Mouse (Mus musculus) ovary, adult 18-20 months (tissue): ENCODE results near the gene Mgst3.

Experiments used
- DNase-seq: peaks from one replicate; pipeline ENCODE4 v3.0.0; 2022; ENCODE audit warnings: low spot score, mixed read lengths

The Mgst3 gene

GRCm38 (mm10) chr1:167393683-167394492, at the start of gene Mgst3:
Mgst3 (minus strand) TSS chr1:167393841.
- DNase-seq = peak; percentile 88

- no peak for DNase-seq
These were observed 44.7 kb upstream of the Mgst3 start for GRCm38 (mm10) chr1:167438231-167438885.

GRCm38 (mm10) chr1:167437091-167437490, 43.5 kb upstream of the Mgst3 start:
- no peak for DNase-seq

- DNase-seq = no peak
These were observed 42.7 kb upstream of the Mgst3 start for GRCm38 (mm10) chr1:167436186-167436975.

GRCm38 (mm10) chr1:167434931-167435330, 41.3 kb upstream of the Mgst3 start:
- DNase-seq = no peak

- no peak for DNase-seq
These were observed 37.5 kb upstream of the Mgst3 start for GRCm38 (mm10) chr1:167430976-167431676.

GRCm38 (mm10) chr1:167426681-167427080, 33.0 kb upstream of the Mgst3 start:
- DNase-seq = no peak

- DNase-seq = no peak
These were observed 31.9 kb upstream of the Mgst3 start for GRCm38 (mm10) chr1:167425572-167425971.

- DNase-seq = no peak
These were observed 29.0 kb upstream of the Mgst3 start for GRCm38 (mm10) chr1:167422501-167423240.

- DNase-seq = peak; percentile 7
These were observed 21.2 kb upstream of the Mgst3 start for GRCm38 (mm10) chr1:167414846-167415245.

- no peak for DNase-seq
These were observed 18.5 kb upstream of the Mgst3 start for GRCm38 (mm10) chr1:167411991-167412715.

GRCm38 (mm10) chr1:167409601-167410000, 16.0 kb upstream of the Mgst3 start:
- DNase-seq = no peak

GRCm38 (mm10) chr1:167405237-167405636, 11.6 kb upstream of the Mgst3 start:
- no peak for DNase-seq

- DNase-seq = no peak
These were observed 360 bp downstream of the Mgst3 start for GRCm38 (mm10) chr1:167393281-167393680.

- DNase-seq = no peak
These were observed 954 bp downstream of the Mgst3 start for GRCm38 (mm10) chr1:167392687-167393086.

GRCm38 (mm10) chr1:167392031-167392640, 1.5 kb downstream of the Mgst3 start:
- no peak for DNase-seq

- DNase-seq = no peak
These were observed 2.4 kb downstream of the Mgst3 start for GRCm38 (mm10) chr1:167391241-167391640.

- no peak for DNase-seq
These were observed 3.3 kb downstream of the Mgst3 start for GRCm38 (mm10) chr1:167390381-167390780.

- DNase-seq = no peak
These were observed 4.1 kb downstream of the Mgst3 start for GRCm38 (mm10) chr1:167389584-167389983.

GRCm38 (mm10) chr1:167388571-167388970, 5.1 kb downstream of the Mgst3 start:
- DNase-seq = no peak
